Mouse (Mus musculus): ENCODE measurements around the gene Col23a1. TPM values are rescaled to one million over a fixed set of nuclear protein-coding genes. Genes with fewer than 3 reads are reported as not detected.

Col23a1 gene
- polyA plus RNA-seq, 1 experiment from 2014 or later, result 0.40 TPM

- 91% methylated on average over 7 of the region's 8 CpGs for WGBS (ENCODE audit: missing documents)
Observed at GRCm38 (mm10) chr11:51485051-51485521, 195.4 kb downstream of the Col23a1 start.

GRCm38 (mm10) chr11:51485775-51486464 lies 196.2 kb downstream of the Col23a1 start:
- Histone ChIP-seq H3K36me3 (ENCODE audit: inconsistent target) (no peaks in the 10 kb centered on the region), H3K79me2 (ENCODE audit: inconsistent target) (no peaks in the 10 kb centered on the region), H3K4me3 (ENCODE audit: inconsistent target) (no peak overlapping the region), H3K27ac (no peak overlapping the region)
- 74% methylated on average over 10 of the region's 10 CpGs for WGBS (ENCODE audit: missing documents)

More at GRCm38 (mm10) chr11:51485051-51485521, 195.4 kb downstream of the Col23a1 start:
- Histone ChIP-seq H3K79me2 (ENCODE audit: inconsistent target) (no peaks in the 10 kb centered on the region), H3K27ac (no peak overlapping the region), H3K36me3 (ENCODE audit: inconsistent target) (no peaks in the 10 kb centered on the region), H3K4me3 (ENCODE audit: inconsistent target) (no peak overlapping the region)

- no peak overlapping the region for H3K4me3 ChIP-seq (ENCODE audit: inconsistent target)
- H3K36me3 ChIP-seq (ENCODE audit: inconsistent target), result no peaks in the 10 kb centered on the region
- no peak overlapping the region for H3K27ac ChIP-seq
- WGBS (ENCODE audit: missing documents), result 86% methylated on average over 9 of the region's 9 CpGs
- H3K79me2 ChIP-seq (ENCODE audit: inconsistent target), result no peaks in the 10 kb centered on the region
Observed at GRCm38 (mm10) chr11:51488813-51489212, 199.1 kb downstream of the Col23a1 start.

- no peak overlapping the region for H3K4me3 ChIP-seq (ENCODE audit: inconsistent target)
- WGBS (ENCODE audit: missing documents), result 83% methylated on average over 4 of the region's 4 CpGs
- H3K27ac ChIP-seq, result no peak overlapping the region
- no peaks in the 10 kb centered on the region for H3K79me2 ChIP-seq (ENCODE audit: inconsistent target)
- no peaks in the 10 kb centered on the region for H3K36me3 ChIP-seq (ENCODE audit: inconsistent target)
Observed at GRCm38 (mm10) chr11:51493421-51493820, 203.7 kb downstream of the Col23a1 start.

GRCm38 (mm10) chr11:51494178-51494577 lies 204.5 kb downstream of the Col23a1 start:
- Histone ChIP-seq H3K27ac (no peak overlapping the region), H3K79me2 (ENCODE audit: inconsistent target) (no peaks in the 10 kb centered on the region), H3K36me3 (ENCODE audit: inconsistent target) (no peaks in the 10 kb centered on the region), H3K4me3 (ENCODE audit: inconsistent target) (no peak overlapping the region)
- WGBS (ENCODE audit: missing documents), result 56% methylated on average over 5 of the region's 5 CpGs

GRCm38 (mm10) chr11:51499776-51500175 lies 210.1 kb downstream of the Col23a1 start:
- Histone ChIP-seq H3K4me3 (ENCODE audit: inconsistent target) (no peak overlapping the region), H3K27ac (no peak overlapping the region), H3K36me3 (ENCODE audit: inconsistent target) (no peaks in the 10 kb centered on the region), H3K79me2 (ENCODE audit: inconsistent target) (no peaks in the 10 kb centered on the region)

- Histone ChIP-seq H3K36me3 (ENCODE audit: inconsistent target) (no peaks in the 10 kb centered on the region), H3K79me2 (ENCODE audit: inconsistent target) (no peaks in the 10 kb centered on the region), H3K4me3 (ENCODE audit: inconsistent target) (no peak overlapping the region), H3K27ac (no peak overlapping the region)
- WGBS (ENCODE audit: missing documents), result 92% methylated on average over 10 of the region's 10 CpGs
Observed at GRCm38 (mm10) chr11:51502431-51502851, 212.7 kb downstream of the Col23a1 start.

- H3K4me3 ChIP-seq (ENCODE audit: inconsistent target), result no peak overlapping the region
- 91% methylated on average over 3 of the region's 3 CpGs for WGBS (ENCODE audit: missing documents)
- no peaks in the 10 kb centered on the region for H3K36me3 ChIP-seq (ENCODE audit: inconsistent target)
- no peaks in the 10 kb centered on the region for H3K79me2 ChIP-seq (ENCODE audit: inconsistent target)
- no peak overlapping the region for H3K27ac ChIP-seq
Observed at GRCm38 (mm10) chr11:51504946-51505345, 215.2 kb downstream of the Col23a1 start.

- Histone ChIP-seq H3K36me3 (ENCODE audit: inconsistent target) (no peaks in the 10 kb centered on the region), H3K27ac (no peak overlapping the region)
- 77% methylated on average over 6 of the region's 6 CpGs for WGBS (ENCODE audit: missing documents)
Observed at GRCm38 (mm10) chr11:51508053-51508452, 218.3 kb downstream of the Col23a1 start.

GRCm38 (mm10) chr11:51509211-51509610 lies 219.5 kb downstream of the Col23a1 start:
- WGBS (ENCODE audit: missing documents), result 90% methylated on average over 5 of the region's 5 CpGs

More at GRCm38 (mm10) chr11:51508053-51508452, 218.3 kb downstream of the Col23a1 start:
- Histone ChIP-seq H3K4me3 (ENCODE audit: inconsistent target) (no peak overlapping the region), H3K79me2 (ENCODE audit: inconsistent target) (no peaks in the 10 kb centered on the region)

GRCm38 (mm10) chr11:51513019-51513418 lies 223.3 kb downstream of the Col23a1 start:
- no peaks in the 10 kb centered on the region for H3K79me2 ChIP-seq (ENCODE audit: inconsistent target)
- H3K4me3 ChIP-seq (ENCODE audit: inconsistent target), result no peak overlapping the region
- H3K36me3 ChIP-seq (ENCODE audit: inconsistent target), result no peaks in the 10 kb centered on the region
- no peak overlapping the region for H3K27ac ChIP-seq
- WGBS (ENCODE audit: missing documents), result 55% methylated on average over 5 of the region's 6 CpGs

More at GRCm38 (mm10) chr11:51509211-51509610, 219.5 kb downstream of the Col23a1 start:
- no peaks in the 10 kb centered on the region for H3K79me2 ChIP-seq (ENCODE audit: inconsistent target)
- no peaks in the 10 kb centered on the region for H3K36me3 ChIP-seq (ENCODE audit: inconsistent target)
- no peak overlapping the region for H3K27ac ChIP-seq
- no peak overlapping the region for H3K4me3 ChIP-seq (ENCODE audit: inconsistent target)

- H3K36me3 ChIP-seq (ENCODE audit: inconsistent target), result no peaks in the 10 kb centered on the region
- no peak overlapping the region for H3K4me3 ChIP-seq (ENCODE audit: inconsistent target)
- H3K27ac ChIP-seq, result no peak overlapping the region
- H3K79me2 ChIP-seq (ENCODE audit: inconsistent target), result no peaks in the 10 kb centered on the region
- 88% methylated on average over 9 of the region's 11 CpGs for WGBS (ENCODE audit: missing documents)
Observed at GRCm38 (mm10) chr11:51515346-51515745, 225.6 kb downstream of the Col23a1 start.

GRCm38 (mm10) chr11:51518100-51518499 lies 228.4 kb downstream of the Col23a1 start:
- 83% methylated on average over 2 of the region's 3 CpGs for WGBS (ENCODE audit: missing documents)
- Histone ChIP-seq H3K27ac (no peak overlapping the region), H3K36me3 (ENCODE audit: inconsistent target) (no peaks in the 10 kb centered on the region), H3K4me3 (ENCODE audit: inconsistent target) (no peak overlapping the region), H3K79me2 (ENCODE audit: inconsistent target) (no peaks in the 10 kb centered on the region)

- Histone ChIP-seq H3K79me2 (ENCODE audit: inconsistent target) (no peaks in the 10 kb centered on the region), H3K27ac (no peak overlapping the region), H3K36me3 (ENCODE audit: inconsistent target) (no peaks in the 10 kb centered on the region), H3K4me3 (ENCODE audit: inconsistent target) (no peak overlapping the region)
- 86% methylated on average over 6 of the region's 6 CpGs for WGBS (ENCODE audit: missing documents)
Observed at GRCm38 (mm10) chr11:51518585-51518984, 228.9 kb downstream of the Col23a1 start.

- Histone ChIP-seq H3K36me3 (ENCODE audit: inconsistent target) (no peaks in the 10 kb centered on the region), H3K4me3 (ENCODE audit: inconsistent target) (no peak overlapping the region)
- 55% methylated on average over 3 of the region's 3 CpGs for WGBS (ENCODE audit: missing documents)
Observed at GRCm38 (mm10) chr11:51521440-51521839, 231.7 kb downstream of the Col23a1 start.

GRCm38 (mm10) chr11:51523215-51523614 lies 233.5 kb downstream of the Col23a1 start:
- Histone ChIP-seq H3K79me2 (ENCODE audit: inconsistent target) (no peaks in the 10 kb centered on the region), H3K4me3 (ENCODE audit: inconsistent target) (no peak overlapping the region), H3K27ac (no peak overlapping the region), H3K36me3 (ENCODE audit: inconsistent target) (no peaks in the 10 kb centered on the region)

More at GRCm38 (mm10) chr11:51521440-51521839, 231.7 kb downstream of the Col23a1 start:
- no peak overlapping the region for H3K27ac ChIP-seq
- H3K79me2 ChIP-seq (ENCODE audit: inconsistent target), result no peaks in the 10 kb centered on the region

Data from macrophage (primary cell).